Mouse (Mus musculus) gastrocnemius, postnatal 36 days (tissue): ENCODE data around the gene 1700001C19Rik. TPM values are rescaled to one million over a fixed set of nuclear protein-coding genes. Genes with fewer than 3 reads are reported as not detected.

Experiments used
- DNase-seq, 2 experiments: peaks; one replicate each; pipeline ENCODE4 v3.0.0; 2022
- intact Hi-C: fragments of 180-260 bp; cut with DNase I; formaldehyde crosslinking; loops from one replicate; pipeline ENCODE4 v1.15.1; 2025
- total RNA-seq, 2 experiments: library from RNA; stranded (reverse); gene quantifications; 2 replicates each; pipeline ENCODE4 v1.2.3; 2021

The 1700001C19Rik gene
- total RNA-seq, 2 experiments from 2014 or later: not detected

- intact Hi-C loops: no loop called here
These were observed 25.7 kb upstream of the 1700001C19Rik start for GRCm38 (mm10) chr17:47462728-47463388.

GRCm38 (mm10) chr17:47462209-47462608 is 25.0 kb upstream of the 1700001C19Rik start:
- intact Hi-C loops: no loop called here
- DNase-seq: no peak

More at GRCm38 (mm10) chr17:47462728-47463388, 25.7 kb upstream of the 1700001C19Rik start:
- DNase-seq: no peak

- no peak for DNase-seq
- intact Hi-C loops: no loop called here
These were observed 24.5 kb upstream of the 1700001C19Rik start for GRCm38 (mm10) chr17:47461688-47462087.

GRCm38 (mm10) chr17:47459341-47459919 is 22.3 kb upstream of the 1700001C19Rik start:
- no peak for DNase-seq
- intact Hi-C loops: no loop called here

GRCm38 (mm10) chr17:47458936-47459335 is 21.8 kb upstream of the 1700001C19Rik start:
- DNase-seq: no peak
- intact Hi-C loops: no loop called here

- no peak for DNase-seq
- intact Hi-C loops: no loop called here
These were observed 21.1 kb upstream of the 1700001C19Rik start for GRCm38 (mm10) chr17:47458310-47458709.

- DNase-seq: no peak
- intact Hi-C loops: no loop called here
These were observed 17.5 kb upstream of the 1700001C19Rik start for GRCm38 (mm10) chr17:47454675-47455074.

- no peak for DNase-seq
- intact Hi-C loops: no loop called here
These were observed 15.7 kb upstream of the 1700001C19Rik start for GRCm38 (mm10) chr17:47452886-47453285.

- intact Hi-C loops: no loop called here
These were observed 13.8 kb upstream of the 1700001C19Rik start for GRCm38 (mm10) chr17:47450880-47451565.

GRCm38 (mm10) chr17:47450239-47450638 is 13.1 kb upstream of the 1700001C19Rik start:
- intact Hi-C loops: no loop called here
- DNase-seq: no peak

More at GRCm38 (mm10) chr17:47450880-47451565, 13.8 kb upstream of the 1700001C19Rik start:
- no peak for DNase-seq

GRCm38 (mm10) chr17:47449432-47449831 is 12.3 kb upstream of the 1700001C19Rik start:
- intact Hi-C loops: no loop called here
- no peak for DNase-seq

GRCm38 (mm10) chr17:47448523-47449372 is 11.6 kb upstream of the 1700001C19Rik start:
- no peak for DNase-seq
- intact Hi-C loops: no loop called here

- DNase-seq: no peak
- intact Hi-C loops: no loop called here
These were observed 9.4 kb upstream of the 1700001C19Rik start for GRCm38 (mm10) chr17:47446561-47446960.

GRCm38 (mm10) chr17:47446025-47446424 is 8.8 kb upstream of the 1700001C19Rik start:
- DNase-seq: no peak
- intact Hi-C loops: no loop called here

- intact Hi-C loops: no loop called here
- no peak for DNase-seq
These were observed 8.3 kb upstream of the 1700001C19Rik start for GRCm38 (mm10) chr17:47445518-47445917.

GRCm38 (mm10) chr17:47444113-47444512 is 6.9 kb upstream of the 1700001C19Rik start:
- intact Hi-C loops: no loop called here
- DNase-seq: no peak

- intact Hi-C loops: no loop called here
- DNase-seq: no peak
These were observed 5.1 kb upstream of the 1700001C19Rik start for GRCm38 (mm10) chr17:47442271-47442670.

- intact Hi-C loops: no loop called here
- DNase-seq: no peak
These were observed 4.3 kb upstream of the 1700001C19Rik start for GRCm38 (mm10) chr17:47441296-47442051.

- no peak for DNase-seq
- intact Hi-C loops: no loop called here
These were observed 3.2 kb upstream of the 1700001C19Rik start for GRCm38 (mm10) chr17:47440359-47440890.
